Mouse (Mus musculus): ENCODE results near the gene Rcn3. TPM values are rescaled to one million over a fixed set of nuclear protein-coding genes. Genes with fewer than 3 reads are reported as not detected.

Rcn3 gene
- polyA plus RNA-seq, 1 experiment from 2014 or later: 245 TPM

GRCm38 (mm10) chr7:45079856-45080255 lies 12.2 kb downstream of the Rcn3 start:
- peak; percentile 4; the same call in 1 of the 2 replicates for ATAC-seq (ENCODE audit: insufficient number of reproducible peaks, low FRiP score, low TSS enrichment, low read depth)

GRCm38 (mm10) chr7:45078513-45078912 lies 13.5 kb downstream of the Rcn3 start:
- no peak for ATAC-seq (ENCODE audit: insufficient number of reproducible peaks, low FRiP score, low TSS enrichment, low read depth)
- Histone ChIP-seq H3K9me3 (ENCODE audit: control insufficient read depth, low read length) (no peaks in the 10 kb centered on the region), H3K27me3 (ENCODE audit: control insufficient read depth, insufficient read depth, low read length) (no peaks in the 10 kb centered on the region), H3K4me1 (ENCODE audit: control insufficient read depth, insufficient read depth, low read length) (0 out of 2 replicates have a peak, but pooled peaks cover 6% of the 10 kb centered on the region), H3K36me3 (ENCODE audit: control insufficient read depth, insufficient read depth, low read length) (peaks cover 2% of the 10 kb centered on the region; the same call in 1 of the 2 replicates), H3K27ac (replicated peaks; ENCODE audit: low read depth, low read length) (no peak overlapping the region), H3K4me3 (ENCODE audit: low read depth, low read length) (no peak overlapping the region), H3K4me2 (ENCODE audit: low read depth, severe bottlenecking) (no peak overlapping the region), H3K9ac (ENCODE audit: low read length) (no peak overlapping the region)
- 42% methylated on average over 9 of the region's 9 CpGs for WGBS
- peak; percentile 84 for DNase-seq (ENCODE audit: low spot score)

More at GRCm38 (mm10) chr7:45079856-45080255, 12.2 kb downstream of the Rcn3 start:
- H3K4me2 ChIP-seq (ENCODE audit: low read depth, severe bottlenecking): no peak overlapping the region
- no peaks in the 10 kb centered on the region for H3K27me3 ChIP-seq (ENCODE audit: control insufficient read depth, insufficient read depth, low read length)
- H3K4me1 ChIP-seq (ENCODE audit: control insufficient read depth, insufficient read depth, low read length): 0 out of 2 replicates have a peak, but pooled peaks cover 6% of the 10 kb centered on the region
- peaks cover 6% of the 10 kb centered on the region; the same call in 1 of the 2 replicates for H3K36me3 ChIP-seq (ENCODE audit: control insufficient read depth, insufficient read depth, low read length)
- H3K27ac ChIP-seq (replicated peaks; ENCODE audit: low read depth, low read length): no peak overlapping the region
- no peaks in the 10 kb centered on the region for H3K9me3 ChIP-seq (ENCODE audit: control insufficient read depth, low read length)
- 1% methylated on average over 10 of the region's 10 CpGs for WGBS
- H3K9ac ChIP-seq (ENCODE audit: low read length): no peak overlapping the region
- peak; percentile 97 for DNase-seq (ENCODE audit: low spot score)
- no peak overlapping the region for H3K4me3 ChIP-seq (ENCODE audit: low read depth, low read length)

- no peak for DNase-seq (ENCODE audit: low spot score)
- WGBS: 86% methylated on average over 2 of the region's 2 CpGs
- Histone ChIP-seq H3K9ac (ENCODE audit: low read length) (no peak overlapping the region), H3K4me3 (ENCODE audit: low read depth, low read length) (no peak overlapping the region), H3K4me2 (ENCODE audit: low read depth, severe bottlenecking) (no peak overlapping the region), H3K27ac (replicated peaks; ENCODE audit: low read depth, low read length) (no peak overlapping the region), H3K9me3 (ENCODE audit: control insufficient read depth, low read length) (no peaks in the 10 kb centered on the region), H3K36me3 (ENCODE audit: control insufficient read depth, insufficient read depth, low read length) (peaks cover 2% of the 10 kb centered on the region; the same call in 1 of the 2 replicates), H3K27me3 (ENCODE audit: control insufficient read depth, insufficient read depth, low read length) (no peaks in the 10 kb centered on the region), H3K4me1 (ENCODE audit: control insufficient read depth, insufficient read depth, low read length) (0 out of 2 replicates have a peak, but pooled peaks cover 5% of the 10 kb centered on the region)
- ATAC-seq (ENCODE audit: insufficient number of reproducible peaks, low FRiP score, low TSS enrichment, low read depth): no peak
Measured at GRCm38 (mm10) chr7:45077829-45078228, 14.2 kb downstream of the Rcn3 start.

- no peak overlapping the region for H3K4me3 ChIP-seq (ENCODE audit: low read depth, low read length)
- no peaks in the 10 kb centered on the region for H3K9me3 ChIP-seq (ENCODE audit: control insufficient read depth, low read length)
- DNase-seq (ENCODE audit: low spot score) (no peak), ATAC-seq (ENCODE audit: insufficient number of reproducible peaks, low FRiP score, low TSS enrichment, low read depth) (no peak)
- H3K27me3 ChIP-seq (ENCODE audit: control insufficient read depth, insufficient read depth, low read length): no peaks in the 10 kb centered on the region
- H3K4me1 ChIP-seq (ENCODE audit: control insufficient read depth, insufficient read depth, low read length): 0 out of 2 replicates have a peak, but pooled peaks cover under 1% of the 10 kb centered on the region
- no peak overlapping the region for H3K4me2 ChIP-seq (ENCODE audit: low read depth, severe bottlenecking)
- no peak overlapping the region for H3K27ac ChIP-seq (replicated peaks; ENCODE audit: low read depth, low read length)
- WGBS: 88% methylated on average over 14 of the region's 14 CpGs
- H3K9ac ChIP-seq (ENCODE audit: low read length): no peak overlapping the region
- H3K36me3 ChIP-seq (ENCODE audit: control insufficient read depth, insufficient read depth, low read length): peaks cover 2% of the 10 kb centered on the region; the same call in 1 of the 2 replicates
Measured at GRCm38 (mm10) chr7:45077322-45077721, 14.7 kb downstream of the Rcn3 start.

- no peak for ATAC-seq (ENCODE audit: insufficient number of reproducible peaks, low FRiP score, low TSS enrichment, low read depth)
- WGBS: 89% methylated on average over 30 of the region's 30 CpGs
- no peak overlapping the region for H3K4me3 ChIP-seq (ENCODE audit: low read depth, low read length)
Measured at GRCm38 (mm10) chr7:45076501-45076900, 15.5 kb downstream of the Rcn3 start.

GRCm38 (mm10) chr7:45075405-45075804 lies 16.6 kb downstream of the Rcn3 start:
- no peak overlapping the region for H3K4me2 ChIP-seq (ENCODE audit: low read depth, severe bottlenecking)
- H3K9ac ChIP-seq (ENCODE audit: low read length): no peak overlapping the region
- H3K27ac ChIP-seq (replicated peaks; ENCODE audit: low read depth, low read length): no peak overlapping the region
- H3K27me3 ChIP-seq (ENCODE audit: control insufficient read depth, insufficient read depth, low read length): no peaks in the 10 kb centered on the region
- 88% methylated on average over 4 of the region's 4 CpGs for WGBS
- ATAC-seq (ENCODE audit: insufficient number of reproducible peaks, low FRiP score, low TSS enrichment, low read depth): no peak
- H3K4me3 ChIP-seq (ENCODE audit: low read depth, low read length): no peak overlapping the region
- no peak for DNase-seq (ENCODE audit: low spot score)
- H3K4me1 ChIP-seq (ENCODE audit: control insufficient read depth, insufficient read depth, low read length): no peaks in the 10 kb centered on the region
- no peaks in the 10 kb centered on the region for H3K9me3 ChIP-seq (ENCODE audit: control insufficient read depth, low read length)
- H3K36me3 ChIP-seq (ENCODE audit: control insufficient read depth, insufficient read depth, low read length): peaks cover 2% of the 10 kb centered on the region; the same call in 1 of the 2 replicates

More at GRCm38 (mm10) chr7:45076501-45076900, 15.5 kb downstream of the Rcn3 start:
- H3K9me3 ChIP-seq (ENCODE audit: control insufficient read depth, low read length): no peaks in the 10 kb centered on the region
- no peak for DNase-seq (ENCODE audit: low spot score)
- no peaks in the 10 kb centered on the region for H3K4me1 ChIP-seq (ENCODE audit: control insufficient read depth, insufficient read depth, low read length)
- no peak overlapping the region for H3K27ac ChIP-seq (replicated peaks; ENCODE audit: low read depth, low read length)
- H3K36me3 ChIP-seq (ENCODE audit: control insufficient read depth, insufficient read depth, low read length): peaks cover 2% of the 10 kb centered on the region; the same call in 1 of the 2 replicates
- H3K9ac ChIP-seq (ENCODE audit: low read length): no peak overlapping the region
- H3K4me2 ChIP-seq (ENCODE audit: low read depth, severe bottlenecking): no peak overlapping the region
- no peaks in the 10 kb centered on the region for H3K27me3 ChIP-seq (ENCODE audit: control insufficient read depth, insufficient read depth, low read length)

- 92% methylated on average over 12 of the region's 12 CpGs for WGBS
- no peaks in the 10 kb centered on the region for H3K27me3 ChIP-seq (ENCODE audit: control insufficient read depth, insufficient read depth, low read length)
- no peaks in the 10 kb centered on the region for H3K4me1 ChIP-seq (ENCODE audit: control insufficient read depth, insufficient read depth, low read length)
- H3K36me3 ChIP-seq (ENCODE audit: control insufficient read depth, insufficient read depth, low read length): peaks cover 2% of the 10 kb centered on the region; the same call in 1 of the 2 replicates
- no peaks in the 10 kb centered on the region for H3K9me3 ChIP-seq (ENCODE audit: control insufficient read depth, low read length)
- no peak for ATAC-seq (ENCODE audit: insufficient number of reproducible peaks, low FRiP score, low TSS enrichment, low read depth)
- no peak overlapping the region for H3K9ac ChIP-seq (ENCODE audit: low read length)
- no peak overlapping the region for H3K4me3 ChIP-seq (ENCODE audit: low read depth, low read length)
- H3K27ac ChIP-seq (replicated peaks; ENCODE audit: low read depth, low read length): no peak overlapping the region
- DNase-seq (ENCODE audit: low spot score): no peak
- H3K4me2 ChIP-seq (ENCODE audit: low read depth, severe bottlenecking): no peak overlapping the region
Measured at GRCm38 (mm10) chr7:45073949-45074348, 18.1 kb downstream of the Rcn3 start.

- Histone ChIP-seq H3K4me1 (ENCODE audit: control insufficient read depth, insufficient read depth, low read length) (no peaks in the 10 kb centered on the region), H3K9me3 (ENCODE audit: control insufficient read depth, low read length) (no peaks in the 10 kb centered on the region), H3K4me3 (ENCODE audit: low read depth, low read length) (no peak overlapping the region), H3K27ac (replicated peaks; ENCODE audit: low read depth, low read length) (no peak overlapping the region), H3K9ac (ENCODE audit: low read length) (no peak overlapping the region), H3K36me3 (ENCODE audit: control insufficient read depth, insufficient read depth, low read length) (peaks cover 2% of the 10 kb centered on the region; the same call in 1 of the 2 replicates), H3K4me2 (ENCODE audit: low read depth, severe bottlenecking) (no peak overlapping the region), H3K27me3 (ENCODE audit: control insufficient read depth, insufficient read depth, low read length) (no peaks in the 10 kb centered on the region)
- ATAC-seq (ENCODE audit: insufficient number of reproducible peaks, low FRiP score, low TSS enrichment, low read depth) (no peak), DNase-seq (ENCODE audit: low spot score) (no peak)
- WGBS: 82% methylated on average over 7 of the region's 7 CpGs
Measured at GRCm38 (mm10) chr7:45073171-45073707, 18.8 kb downstream of the Rcn3 start.
